Mouse (Mus musculus): Measurements from ENCODE around the gene Anks1.

The Anks1 gene

GRCm38 (mm10) chr17:27908888-27909621 lies at the start of gene Anks1:
Anks1 (plus strand) TSS chr17:27909306.
- DNase-seq (ENCODE audit: low read depth, low spot score): peak; percentile 71

GRCm38 (mm10) chr17:27865461-27865860 lies 43.6 kb upstream of the Anks1 start:
- no peak for DNase-seq (ENCODE audit: low read depth, low spot score)

DNA sequence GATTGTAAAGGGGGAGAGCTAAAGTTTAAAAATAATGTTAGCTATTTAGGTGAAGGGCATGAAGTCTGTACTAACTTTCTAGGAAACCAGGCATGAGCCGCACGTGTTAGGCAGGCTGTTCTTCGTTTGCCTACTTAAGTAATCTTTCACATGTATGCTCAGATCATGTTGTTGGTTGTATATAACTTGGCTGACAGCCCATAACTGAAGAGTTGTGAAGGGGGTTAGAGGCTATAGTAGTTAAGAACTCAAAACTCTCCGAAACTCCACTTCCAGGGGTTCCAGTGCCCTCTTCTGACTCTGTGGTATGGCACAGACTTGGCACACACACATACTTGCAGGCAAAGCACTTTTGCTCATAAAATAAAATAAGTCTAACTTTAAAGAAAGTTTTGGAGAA lies 42.4 kb upstream of the Anks1 start:
- no peak for DNase-seq (ENCODE audit: low read depth, low spot score)

DNA sequence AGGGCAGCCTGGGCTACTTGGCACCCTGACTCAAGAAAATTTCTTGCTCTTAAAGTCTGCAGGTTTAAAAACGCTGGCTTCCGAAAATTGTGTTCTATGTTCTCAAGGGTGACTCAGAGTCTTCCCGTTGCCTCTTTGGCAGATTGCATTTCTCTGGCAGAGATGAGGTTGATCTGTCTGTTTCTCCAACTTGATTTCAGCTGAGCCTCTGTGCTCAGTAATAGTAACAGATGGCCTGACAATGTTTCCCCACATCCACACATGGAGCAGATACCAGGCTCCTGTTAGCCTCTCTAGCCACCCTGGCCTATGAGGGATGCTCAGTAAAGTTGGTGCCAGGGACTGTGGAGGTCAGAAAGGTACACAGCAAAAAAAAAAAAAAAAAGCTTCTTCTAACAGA lies 37.3 kb upstream of the Anks1 start:
- peak; percentile 30 for DNase-seq (ENCODE audit: low read depth, low spot score)

DNA sequence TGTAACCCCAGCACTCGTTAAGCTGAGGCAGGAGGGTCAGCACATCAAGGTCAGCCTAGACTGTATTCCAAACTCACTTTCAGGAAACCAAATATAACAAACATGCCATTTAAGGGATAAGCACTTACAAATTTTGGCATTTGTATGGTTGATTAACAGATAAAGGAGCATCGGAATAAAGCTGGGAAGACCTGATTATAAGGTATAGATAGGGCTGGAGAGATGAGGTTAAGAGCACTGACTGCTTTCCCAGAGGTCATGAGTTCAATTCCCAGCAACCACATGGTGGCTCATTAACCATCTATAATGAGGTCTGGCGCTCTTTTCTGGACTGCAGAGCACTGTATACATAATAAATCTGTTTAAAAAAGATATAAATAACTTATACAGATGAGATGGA lies 35.5 kb upstream of the Anks1 start:
- no peak for DNase-seq (ENCODE audit: low read depth, low spot score)

DNA sequence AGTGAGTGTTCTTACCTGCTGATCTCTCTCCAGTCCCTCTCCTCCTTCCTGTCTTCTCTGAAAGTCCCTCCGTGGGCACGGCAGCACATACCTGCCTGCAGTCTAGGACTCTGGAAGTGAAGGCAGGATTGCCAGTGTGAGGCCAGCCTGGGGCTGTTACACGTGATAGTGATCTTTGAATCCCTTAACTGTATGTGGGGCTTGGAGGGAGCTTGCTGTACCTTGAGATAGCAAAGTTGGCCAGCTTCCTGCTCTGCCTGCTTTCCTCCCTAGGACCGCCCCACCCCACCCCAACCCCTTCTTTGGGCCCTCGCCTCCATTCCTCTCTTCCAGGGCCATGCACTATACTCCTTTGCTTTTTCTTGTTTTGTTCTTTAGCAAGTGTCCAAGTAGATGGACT lies 34.6 kb upstream of the Anks1 start:
- DNase-seq (ENCODE audit: low read depth, low spot score): no peak

GRCm38 (mm10) chr17:27881518-27881917 lies 27.6 kb upstream of the Anks1 start:
- no peak for DNase-seq (ENCODE audit: low read depth, low spot score)

DNA sequence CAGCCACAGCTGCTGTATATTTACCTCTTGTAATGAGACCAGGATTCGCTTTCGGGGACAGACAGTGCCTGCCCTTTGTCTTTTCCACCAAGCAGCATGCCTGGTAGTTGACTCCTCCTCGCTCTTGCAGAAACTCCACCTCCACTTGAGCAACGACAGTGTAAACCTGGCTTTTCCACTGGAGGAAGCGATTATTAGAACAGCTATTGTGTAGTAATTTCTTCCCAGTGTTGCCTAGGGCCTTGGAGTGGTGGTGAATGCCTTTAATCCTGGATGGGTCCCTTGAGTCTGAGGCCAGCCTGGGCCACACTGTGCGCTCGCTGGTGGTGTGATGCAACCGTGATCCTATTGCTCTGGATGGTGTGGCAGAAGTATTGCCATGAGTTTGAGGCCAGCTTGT lies 26.0 kb upstream of the Anks1 start:
- DNase-seq (ENCODE audit: low read depth, low spot score): no peak

DNA sequence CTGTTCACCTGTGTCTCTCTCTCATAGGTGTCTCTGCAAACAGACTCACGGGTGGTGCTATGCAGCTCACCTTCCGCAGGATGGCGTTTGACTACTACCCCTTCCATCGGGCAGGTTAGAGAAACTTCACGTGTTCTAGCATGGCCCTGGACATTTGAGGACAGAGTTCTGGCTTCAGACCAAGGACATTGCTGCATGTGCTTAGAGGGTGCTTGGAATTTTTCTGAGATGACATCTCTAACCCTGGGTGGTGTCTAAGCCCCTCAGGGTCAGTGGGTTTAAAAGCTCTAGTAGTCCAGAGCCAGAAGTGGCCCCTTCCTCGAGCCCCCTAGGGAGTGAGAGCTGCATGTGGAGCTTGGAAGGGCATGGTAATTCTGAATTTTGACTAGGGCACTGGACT lies 25.1 kb upstream of the Anks1 start:
- DNase-seq (ENCODE audit: low read depth, low spot score): no peak

DNA sequence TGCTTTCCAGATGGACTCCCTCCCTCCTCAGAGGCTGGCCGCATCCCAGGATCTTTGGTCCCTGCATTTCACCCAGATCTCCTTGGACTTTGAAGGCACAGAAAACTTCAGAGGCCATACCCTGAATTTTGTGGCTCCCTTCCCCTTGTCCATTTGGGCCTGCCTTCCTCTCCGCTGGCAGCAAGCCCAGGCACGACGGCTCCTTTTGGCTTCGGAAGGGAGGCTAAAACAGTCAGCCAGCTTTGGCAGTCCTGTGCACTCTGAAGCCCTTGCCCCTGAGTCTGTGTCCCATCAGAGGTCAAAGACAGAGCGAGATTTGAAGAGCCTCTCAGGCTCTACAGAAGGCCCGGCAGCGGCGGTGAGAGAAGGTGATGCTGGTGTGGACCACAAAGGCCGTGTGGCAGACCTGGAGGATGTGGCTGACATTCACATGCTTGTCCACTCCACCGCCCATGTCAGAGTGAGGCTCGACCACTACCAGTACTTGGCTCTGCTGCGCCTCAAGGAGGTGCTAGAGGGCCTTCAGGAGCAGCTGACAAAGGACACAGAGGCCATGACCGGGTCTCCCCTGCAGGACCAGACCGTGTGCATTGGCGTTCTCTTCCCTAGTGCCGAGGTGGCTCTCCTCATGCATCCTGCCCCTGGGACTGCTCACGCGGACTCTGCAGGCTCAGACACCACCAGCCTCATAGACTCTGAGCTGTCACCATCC lies 22.5 kb upstream of the Anks1 start:
- no peak for DNase-seq (ENCODE audit: low read depth, low spot score)

- peak; percentile 81 for DNase-seq (ENCODE audit: low read depth, low spot score)
Observed at GRCm38 (mm10) chr17:27907512-27908205, 1.4 kb upstream of the Anks1 start.

DNA sequence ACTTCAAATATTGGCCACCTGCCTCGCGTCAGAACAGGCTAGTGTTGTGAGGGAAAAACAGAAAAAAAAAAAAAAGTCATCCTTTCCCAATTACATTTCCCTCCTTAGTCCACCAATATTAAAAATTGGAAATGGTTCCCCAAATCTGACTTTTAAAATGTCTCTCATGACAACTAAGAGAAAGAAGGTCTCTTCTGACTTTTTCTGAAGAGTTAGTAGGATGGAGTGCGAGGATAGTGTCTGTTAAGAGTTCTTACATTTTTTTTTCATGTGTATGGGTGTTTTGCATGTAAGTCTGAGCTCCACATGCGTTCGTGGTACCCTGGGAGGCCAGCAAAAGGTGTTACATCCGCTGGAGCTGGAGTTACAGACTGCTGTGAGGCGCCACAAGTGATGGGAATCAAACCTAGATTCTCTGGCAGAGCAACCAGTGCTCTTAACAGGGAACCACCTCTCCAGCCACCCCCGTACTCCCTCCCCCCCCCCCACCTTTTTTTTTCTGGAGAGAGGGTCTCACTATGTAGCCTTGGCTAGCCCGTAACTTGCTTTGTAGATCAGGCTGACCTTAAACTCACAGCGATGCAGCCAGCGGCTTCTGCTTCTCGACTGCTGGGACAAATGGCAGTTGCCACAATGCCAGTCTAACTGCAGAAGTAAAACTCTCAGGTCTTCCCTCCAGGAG lies 759 bp upstream of the Anks1 start:
- DNase-seq (ENCODE audit: low read depth, low spot score): no peak

DNA sequence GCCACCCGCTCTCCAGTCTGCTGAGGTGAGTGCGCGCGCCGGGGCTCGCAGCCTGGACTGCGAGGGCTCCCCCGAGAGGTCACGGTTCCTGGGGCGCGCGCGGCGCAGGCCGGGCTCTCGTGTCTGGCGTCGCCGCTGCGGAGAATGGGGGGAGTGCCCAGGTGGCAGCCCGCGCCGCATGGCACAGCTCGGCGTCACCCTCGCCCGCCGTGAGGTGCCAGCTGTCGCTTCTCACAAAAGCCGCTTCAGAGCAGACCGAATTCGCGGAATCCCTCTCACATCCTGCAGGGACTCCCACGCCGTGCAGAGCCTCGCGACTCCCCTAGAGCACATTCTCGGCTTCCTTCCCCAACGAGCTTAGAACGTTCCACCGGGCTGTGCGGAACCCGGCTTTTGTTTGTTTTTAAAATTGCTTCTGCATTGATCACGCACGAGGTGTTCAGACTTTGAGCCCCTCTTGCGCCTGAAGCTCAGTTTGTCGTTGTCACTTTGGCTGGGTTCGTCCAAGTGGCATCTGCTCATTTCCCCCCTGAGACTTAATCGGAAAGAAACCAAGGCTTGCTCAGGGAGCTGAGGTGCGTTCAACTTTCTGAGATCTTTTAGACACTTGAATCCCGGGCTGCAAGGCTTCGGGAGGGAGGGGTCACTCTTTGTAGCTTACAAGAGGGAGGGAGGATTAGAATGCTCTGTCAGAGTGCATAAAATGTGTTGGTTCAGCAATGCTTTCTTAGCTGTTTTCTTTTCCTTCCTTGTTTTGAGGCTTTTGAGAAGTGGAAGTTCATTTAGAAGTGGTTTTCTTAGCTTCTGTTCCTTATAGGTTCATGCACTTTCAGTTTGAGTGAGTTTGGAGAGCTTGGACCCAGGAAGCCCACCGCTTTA lies 755 bp downstream of the Anks1 start, which contains the start of gene Taf11:
Gene Taf11, minus strand, starts transcription at position 223 of the 879 bp plus-strand sequence.
- DNase-seq (ENCODE audit: low read depth, low spot score): no peak

GRCm38 (mm10) chr17:27911371-27911770 lies 2.3 kb downstream of the Anks1 start:
- no peak for DNase-seq (ENCODE audit: low read depth, low spot score)

GRCm38 (mm10) chr17:27914742-27915141 lies 5.6 kb downstream of the Anks1 start:
- DNase-seq (ENCODE audit: low read depth, low spot score): no peak

GRCm38 (mm10) chr17:27916366-27916765 lies 7.3 kb downstream of the Anks1 start:
- no peak for DNase-seq (ENCODE audit: low read depth, low spot score)

DNA sequence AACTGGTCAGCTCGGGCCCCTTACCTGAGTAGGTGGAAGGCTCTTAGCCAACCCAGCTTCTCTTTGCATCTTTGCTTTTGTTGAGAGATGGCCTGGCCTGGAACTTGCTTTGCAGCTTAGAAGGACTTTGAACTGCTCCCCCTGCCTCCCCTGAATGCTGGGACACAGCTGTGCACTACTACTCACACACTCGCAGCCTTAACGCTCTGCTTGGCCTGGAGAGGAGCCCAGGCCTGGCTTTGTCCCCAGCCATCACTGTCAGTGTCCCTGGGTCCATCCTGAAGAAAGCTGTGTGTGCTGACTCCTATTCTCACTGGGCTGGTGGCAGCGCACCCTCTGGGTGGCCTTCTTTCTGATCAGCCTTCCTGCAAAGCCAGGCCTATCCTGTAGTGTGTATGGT lies 11.6 kb downstream of the Anks1 start:
- DNase-seq (ENCODE audit: low read depth, low spot score): no peak

- DNase-seq (ENCODE audit: low read depth, low spot score): no peak
Observed at GRCm38 (mm10) chr17:27922174-27922712, 13.1 kb downstream of the Anks1 start.

DNA sequence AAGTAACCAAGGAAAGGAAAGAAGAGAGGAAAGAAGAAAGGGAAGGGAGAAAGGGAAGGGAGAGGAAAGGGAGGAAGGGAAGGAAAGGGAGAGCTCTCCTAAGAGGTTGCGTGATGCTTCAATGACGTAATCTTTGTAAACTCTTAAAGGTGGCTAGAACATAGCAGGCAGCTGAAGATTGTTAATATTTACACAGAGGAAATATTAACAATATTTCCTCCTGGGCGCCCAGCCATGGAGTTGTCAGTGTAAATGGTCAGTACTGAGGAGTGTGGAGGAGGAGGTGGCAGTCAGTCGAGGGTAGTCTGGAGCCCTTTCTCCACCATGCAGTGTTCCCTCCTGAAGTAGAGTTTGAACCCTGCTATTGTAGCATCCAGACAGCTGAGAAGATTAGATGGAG lies 15.9 kb downstream of the Anks1 start:
- DNase-seq (ENCODE audit: low read depth, low spot score): no peak

DNA sequence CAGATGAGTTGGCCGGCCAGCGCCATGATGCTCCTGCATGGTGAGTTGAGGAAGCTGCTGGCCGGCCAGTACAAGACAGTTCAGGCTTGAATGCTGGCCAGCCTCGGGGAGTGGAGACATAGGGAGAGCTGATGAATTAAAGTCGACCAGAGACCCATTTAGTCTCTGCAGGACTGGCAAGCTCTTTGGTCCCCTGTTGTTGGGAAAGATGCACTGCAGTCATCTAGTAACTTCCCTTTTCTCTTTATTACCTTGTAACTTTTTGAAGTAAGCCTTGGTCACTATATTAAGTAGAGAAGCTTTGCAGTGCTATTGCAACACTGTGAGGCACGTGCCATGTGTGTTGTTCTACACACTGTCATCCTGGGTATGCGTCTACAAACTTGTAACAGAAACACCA lies 16.4 kb downstream of the Anks1 start:
- DNase-seq (ENCODE audit: low read depth, low spot score): no peak

- DNase-seq (ENCODE audit: low read depth, low spot score): no peak
Observed at GRCm38 (mm10) chr17:27930291-27930690, 21.2 kb downstream of the Anks1 start.
